Mouse (Mus musculus): ENCODE measurements around the gene Qrich2.

- TF ChIP-seq E2F4 (IDR thresholded peaks at IDR 0.05; ENCODE audit: borderline replicate concordance, low read depth, low read length) (no peak), TAL1 (IDR thresholded peaks at IDR 0.05; ENCODE audit: low read length) (no peak), POLR2A (IDR thresholded peaks at IDR 0.05; ENCODE audit: control insufficient read depth in 1 of 2, insufficient read depth in 1 of 2, low read depth in 1 of 2, low read length in 2 of 2, poor library complexity in 1 of 2) (no peak), RCOR1 (IDR thresholded peaks at IDR 0.05; ENCODE audit: low read depth, low read length) (no peak), POLR2AphosphoS5 (IDR thresholded peaks at IDR 0.05; ENCODE audit: borderline replicate concordance, low read depth, low read length) (peak; percentile 82; the same call in 1 of the 2 replicates), EP300 (IDR thresholded peaks at IDR 0.05; ENCODE audit: low read depth in 1 of 2, low read length in 2 of 2) (no peak), CTCF (IDR thresholded peaks at IDR 0.05 in 2 of 3, conservative IDR thresholded peaks at IDR 0.05 in 1 of 3; ENCODE audit: control insufficient read depth in 1 of 3, insufficient read depth in 1 of 3, low read depth in 2 of 3, low read length in 3 of 3, poor library complexity in 1 of 3, severe bottlenecking in 1 of 3) (no peak), RAD21 (IDR thresholded peaks at IDR 0.05; ENCODE audit: low read depth, low read length) (no peak), ELF1 (IDR thresholded peaks at IDR 0.05; ENCODE audit: low read depth, low read length) (no peak), POLR2AphosphoS2 (IDR thresholded peaks at IDR 0.05; ENCODE audit: low read length) (no peak), GABPA (IDR thresholded peaks at IDR 0.05; ENCODE audit: low read depth, low read length) (no peak), KAT2A (conservative IDR thresholded peaks at IDR 0.05; ENCODE audit: low read depth, low read length) (no peak), MXI1 (IDR thresholded peaks at IDR 0.05; ENCODE audit: low read depth, low read length) (no peak), TCF12 (IDR thresholded peaks at IDR 0.05; ENCODE audit: low read depth, low read length) (no peak)
These were observed 26.5 kb downstream of the Qrich2 start for GRCm38 (mm10) chr11:116439269-116440240.

All from MEL (cell line).